Mouse (Mus musculus) hindbrain, postnatal 0 days (tissue): ENCODE measurements around the gene Fam214b. TPM values are rescaled to one million over a fixed set of nuclear protein-coding genes. Genes with fewer than 3 reads are reported as not detected.

Source experiments
- ATAC-seq: fragments of 200-750 bp; cut with Nextera tagmentation; 2 replicates; pipeline ENCODE4 v1.8.0; 2017; ENCODE audit warnings: mild to moderate bottlenecking, moderate TSS enrichment, moderate library complexity
- DNase-seq: peaks from one replicate; pipeline ENCODE4 v3.0.0-alpha.2; 2015; ENCODE audit warnings: low spot score
- H3K27ac ChIP-seq: fragments of 300-500 bp; sonication (generic); 2 replicates; pipeline ENCODE4 v1.5.1; 2014; ENCODE audit warnings: mild to moderate bottlenecking
- H3K27me3 ChIP-seq: fragments of 300-500 bp; sonication (generic); 2 replicates; pipeline ENCODE4 v1.6.1; 2014; ENCODE audit warnings: low read length, mixed read lengths; ENCODE audit not compliant: insufficient read depth
- H3K36me3 ChIP-seq: fragments of 300-500 bp; sonication (generic); 2 replicates; pipeline ENCODE4 v1.6.1; 2014; ENCODE audit warnings: low read length, mixed read lengths; ENCODE audit not compliant: insufficient read depth
- H3K4me1 ChIP-seq: fragments of 300-500 bp; sonication (generic); 2 replicates; pipeline ENCODE4 v1.6.1; 2014; ENCODE audit warnings: antibody characterized with exemption, low read length, mixed read lengths; ENCODE audit not compliant: insufficient read depth
- H3K4me2 ChIP-seq: fragments of 300-500 bp; sonication (generic); 2 replicates; pipeline ENCODE4 v1.6.1; 2014; ENCODE audit warnings: low read depth, mild to moderate bottlenecking, low read length, moderate library complexity, mixed read lengths
- H3K4me3 ChIP-seq: fragments of 300-500 bp; sonication (generic); 2 replicates; pipeline ENCODE4 v1.5.1; 2014; ENCODE audit warnings: low read length
- H3K9ac ChIP-seq: fragments of 300-500 bp; sonication (generic); replicated peaks from 2 replicates; pipeline ENCODE4 v1.6.1; 2014; ENCODE audit warnings: mild to moderate bottlenecking, low read length, moderate library complexity, mixed read lengths
- H3K9me3 ChIP-seq: fragments of 300-500 bp; sonication (generic); 2 replicates; pipeline ENCODE4 v1.6.1; 2016; ENCODE audit warnings: low read length, mixed read lengths
- CTCF ChIP-seq: IDR thresholded peaks from 2 replicates; pipeline ENCODE4 v1.5.1; 2016; ENCODE audit warnings: antibody characterized with exemption, control low read depth, low read depth
- WGBS: fragments of 180-500 bp; shearing (Covaris S2); extraction: QIAGEN DNeasy Blood & Tissue Kit; methylation state at CpG from one replicate; pipeline ENCODE4 v1.1.7; 2014; 5-methylcytosine and 5-hydroxymethylcytosine counted together
- polyA plus RNA-seq: library from polyadenylated mRNA; unstranded; fragments of >200 nt; fragmentation: Nextera tagmentation; extraction: Ambion mirVana; gene quantifications from 2 replicates; pipeline ENCODE4 v1.2.1, GENCODE M21; 2015
- total RNA-seq: library from RNA; depleted of rRNA; stranded (reverse); fragments of >200 nt; gene quantifications from 2 replicates; pipeline ENCODE4 v1.2.3, GENCODE M21; 2014

Fam214b gene
- total and polyA plus RNA-seq, 2 experiments from 2014 or later = 25.0 to 36.0 TPM

- ATAC-seq (no peak), DNase-seq (no peak)
- Histone ChIP-seq H3K4me3 (no peak overlapping the region), H3K4me1 (peaks cover 4% of the 10 kb centered on the region), H3K27me3 (no peaks in the 10 kb centered on the region), H3K9me3 (no peaks in the 10 kb centered on the region), H3K27ac (no peak overlapping the region), H3K36me3 (no peaks in the 10 kb centered on the region), H3K9ac (no peak overlapping the region), H3K4me2 (peak overlapping the region; percentile 70; the same call in 1 of the 2 replicates)
- no peak for TF ChIP-seq CTCF
- 59% methylated on average over 5 of the region's 5 CpGs for WGBS
These were observed 587 bp upstream of the Fam214b start for GRCm38 (mm10) chr4:43046607-43047006.

- H3K9me3 ChIP-seq = no peaks in the 10 kb centered on the region
- TF ChIP-seq CTCF = no peak
- peak overlapping the region; percentile 70 for H3K4me2 ChIP-seq
- peak overlapping the region; percentile 48 for H3K9ac ChIP-seq
- H3K27ac ChIP-seq = peak overlapping the region; percentile 79
- DNase-seq = no peak
- ATAC-seq = peak; percentile 0; the same call in 1 of the 2 replicates
- 2% methylated on average over 13 of the region's 13 CpGs for WGBS
- peaks cover 4% of the 10 kb centered on the region for H3K4me1 ChIP-seq
- H3K4me3 ChIP-seq = peak overlapping the region; percentile 51
- H3K27me3 ChIP-seq = no peaks in the 10 kb centered on the region
- no peaks in the 10 kb centered on the region for H3K36me3 ChIP-seq
These were observed 748 bp downstream of the Fam214b start for GRCm38 (mm10) chr4:43045285-43045658.

GRCm38 (mm10) chr4:43044673-43045072, 1.3 kb downstream of the Fam214b start:
- Histone ChIP-seq H3K9me3 (no peaks in the 10 kb centered on the region), H3K4me1 (peaks cover 4% of the 10 kb centered on the region), H3K27ac (peak overlapping the region; percentile 79), H3K4me3 (peak overlapping the region; percentile 51), H3K27me3 (no peaks in the 10 kb centered on the region), H3K36me3 (no peaks in the 10 kb centered on the region), H3K9ac (peak overlapping the region; percentile 48; the same call in 1 of the 2 replicates), H3K4me2 (peak overlapping the region; percentile 70)
- DNase-seq (peak; percentile 17), ATAC-seq (no peak)
- WGBS = 5% methylated on average over 4 of the region's 4 CpGs
- no peak for TF ChIP-seq CTCF

GRCm38 (mm10) chr4:43043644-43044357, 2.2 kb downstream of the Fam214b start:
- Histone ChIP-seq H3K4me2 (peak overlapping the region; percentile 70), H3K27me3 (no peaks in the 10 kb centered on the region)

GRCm38 (mm10) chr4:43040881-43041547, 5.0 kb downstream of the Fam214b start:
- H3K9ac ChIP-seq = no peak overlapping the region
- peak overlapping the region; percentile 65 for H3K27ac ChIP-seq

More at GRCm38 (mm10) chr4:43043644-43044357, 2.2 kb downstream of the Fam214b start:
- peak overlapping the region; percentile 51; the same call in 1 of the 2 replicates for H3K4me3 ChIP-seq
- DNase-seq = peak; percentile 86
- H3K9me3 ChIP-seq = no peaks in the 10 kb centered on the region
- H3K36me3 ChIP-seq = no peaks in the 10 kb centered on the region
- WGBS = 7% methylated on average over 7 of the region's 7 CpGs
- H3K9ac ChIP-seq = peak overlapping the region; percentile 48; the same call in 1 of the 2 replicates
- ATAC-seq = peak; percentile 73
- peaks cover 8% of the 10 kb centered on the region for H3K4me1 ChIP-seq
- TF ChIP-seq CTCF = no peak
- peak overlapping the region; percentile 79 for H3K27ac ChIP-seq

GRCm38 (mm10) chr4:43040114-43040572, 5.9 kb downstream of the Fam214b start:
- TF ChIP-seq CTCF = no peak
- Histone ChIP-seq H3K27me3 (no peaks in the 10 kb centered on the region), H3K4me1 (peaks cover 9% of the 10 kb centered on the region)

More at GRCm38 (mm10) chr4:43040881-43041547, 5.0 kb downstream of the Fam214b start:
- WGBS = 63% methylated on average over 9 of the region's 9 CpGs
- DNase-seq (no peak), ATAC-seq (no peak)
- no peak overlapping the region for H3K4me2 ChIP-seq
- no peak for TF ChIP-seq CTCF
- H3K36me3 ChIP-seq = peaks cover 6% of the 10 kb centered on the region
- H3K4me1 ChIP-seq = peaks cover 9% of the 10 kb centered on the region
- no peak overlapping the region for H3K4me3 ChIP-seq
- H3K27me3 ChIP-seq = no peaks in the 10 kb centered on the region
- H3K9me3 ChIP-seq = no peaks in the 10 kb centered on the region

More at GRCm38 (mm10) chr4:43040114-43040572, 5.9 kb downstream of the Fam214b start:
- H3K27ac ChIP-seq = peak overlapping the region; percentile 82
- peak overlapping the region; percentile 82 for H3K4me2 ChIP-seq
- ATAC-seq (peak; percentile 96), DNase-seq (peak; percentile 98)
- H3K9me3 ChIP-seq = no peaks in the 10 kb centered on the region
- peak overlapping the region; percentile 73 for H3K4me3 ChIP-seq
- peak overlapping the region; percentile 82 for H3K9ac ChIP-seq
- peaks cover 10% of the 10 kb centered on the region for H3K36me3 ChIP-seq
- under 1% methylated on average over 24 of the region's 25 CpGs for WGBS
